Mouse (Mus musculus) hindbrain, embryonic 16.5 days (tissue): Measurements from ENCODE around the gene Asns. TPM values are rescaled to one million over a fixed set of nuclear protein-coding genes. Genes with fewer than 3 reads are reported as not detected.
"Not testable (repeated sequence)": the region's sequence is repeated elsewhere in the genome, so short reads cannot be mapped to it uniquely, and the experiment has no call there.

Experiments
- ATAC-seq: fragments of 200-750 bp; cut with Nextera tagmentation; 2 replicates; pipeline ENCODE4 v1.8.0; 2017; ENCODE audit warnings: moderate TSS enrichment, moderate library complexity
- H3K27ac ChIP-seq: fragments of 300-500 bp; sonication (generic); 2 replicates; pipeline ENCODE4 v1.5.1; 2014; ENCODE audit warnings: low read depth, mild to moderate bottlenecking, control low read depth, low read length, moderate library complexity
- H3K27me3 ChIP-seq: fragments of 300-500 bp; sonication (generic); replicated peaks from 2 replicates; pipeline ENCODE4 v1.6.1; 2014; ENCODE audit warnings: low read length; ENCODE audit not compliant: control insufficient read depth, insufficient read depth
- H3K36me3 ChIP-seq: fragments of 300-500 bp; sonication (generic); 2 replicates; pipeline ENCODE4 v1.6.1; 2014; ENCODE audit warnings: mild to moderate bottlenecking, low read length, moderate library complexity, mixed read lengths; ENCODE audit not compliant: control insufficient read depth, insufficient read depth
- H3K4me1 ChIP-seq: fragments of 300-500 bp; sonication (generic); 2 replicates; pipeline ENCODE4 v1.6.1; 2014; ENCODE audit warnings: low read depth, low read length; ENCODE audit not compliant: control insufficient read depth, insufficient read depth
- H3K4me2 ChIP-seq: fragments of 300-500 bp; sonication (generic); 2 replicates; pipeline ENCODE4 v1.6.1; 2014; ENCODE audit warnings: mild to moderate bottlenecking, low read length, control low read depth, moderate library complexity
- H3K4me3 ChIP-seq: fragments of 300-500 bp; sonication (generic); 2 replicates; pipeline ENCODE4 v1.5.1; 2014; ENCODE audit warnings: mild to moderate bottlenecking, low read length, control low read depth, moderate library complexity
- H3K9ac ChIP-seq: fragments of 300-500 bp; sonication (generic); 2 replicates; pipeline ENCODE4 v1.6.1; 2014; ENCODE audit warnings: low read depth, mild to moderate bottlenecking, control low read depth, low read length, moderate library complexity
- H3K9me3 ChIP-seq: fragments of 300-500 bp; sonication (generic); 2 replicates; pipeline ENCODE4 v1.6.1; 2014; ENCODE audit warnings: mild to moderate bottlenecking, low read length, moderate library complexity; ENCODE audit not compliant: control insufficient read depth
- WGBS: fragments of 180-500 bp; shearing (Covaris S2); extraction: QIAGEN DNeasy Blood & Tissue Kit; methylation state at CpG from one replicate; pipeline ENCODE4 v1.1.7; 2014; 5-methylcytosine and 5-hydroxymethylcytosine counted together
- polyA plus RNA-seq: library from polyadenylated mRNA; unstranded; fragments of >200 nt; fragmentation: Nextera tagmentation; extraction: Ambion mirVana; gene quantifications from 2 replicates; pipeline ENCODE4 v1.2.1, GENCODE M21; 2015

The Asns gene
- polyA plus RNA-seq, 1 experiment from 2014 or later: 131 TPM

GRCm38 (mm10) chr6:7668332-7668731 lies 24.7 kb downstream of the Asns start:
- H3K27me3 ChIP-seq: no peaks in the 10 kb centered on the region
- no peak for ATAC-seq
- no peaks in the 10 kb centered on the region for H3K9me3 ChIP-seq
- peaks cover 3% of the 10 kb centered on the region; the same call in 1 of the 2 replicates for H3K36me3 ChIP-seq
- H3K4me2 ChIP-seq: no peak overlapping the region
- no peak overlapping the region for H3K27ac ChIP-seq
- 88% methylated on average over 5 of the region's 5 CpGs for WGBS
- H3K4me1 ChIP-seq: no peaks in the 10 kb centered on the region
- H3K9ac ChIP-seq: no peak overlapping the region
- H3K4me3 ChIP-seq: no peak overlapping the region

- H3K27me3 ChIP-seq, H3K9ac ChIP-seq, H3K27ac ChIP-seq, H3K4me1 ChIP-seq, H3K36me3 ChIP-seq, H3K9me3 ChIP-seq, ATAC-seq, H3K4me2 ChIP-seq, H3K4me3 ChIP-seq: not testable (repeated sequence)
- WGBS: 79% methylated on average over 2 of the region's 4 CpGs
Observed at GRCm38 (mm10) chr6:7665902-7666301, 27.2 kb downstream of the Asns start.

- Histone ChIP-seq H3K36me3 (no peaks in the 10 kb centered on the region), H3K4me1 (no peaks in the 10 kb centered on the region), H3K27ac (no peak overlapping the region), H3K9me3 (no peaks in the 10 kb centered on the region), H3K9ac (no peak overlapping the region), H3K4me2 (no peak overlapping the region), H3K4me3 (no peak overlapping the region), H3K27me3 (no peaks in the 10 kb centered on the region)
- 87% methylated on average over 4 of the region's 4 CpGs for WGBS
- no peak for ATAC-seq
Observed at GRCm38 (mm10) chr6:7661455-7661854, 31.6 kb downstream of the Asns start.

- no peak overlapping the region for H3K9ac ChIP-seq
- H3K27ac ChIP-seq: no peak overlapping the region
- H3K9me3 ChIP-seq: no peaks in the 10 kb centered on the region
- 68% methylated on average over 5 of the region's 5 CpGs for WGBS
- H3K4me2 ChIP-seq: no peak overlapping the region
- peak; percentile 42 for ATAC-seq
- no peak overlapping the region for H3K4me3 ChIP-seq
- H3K27me3 ChIP-seq: no peaks in the 10 kb centered on the region
- H3K4me1 ChIP-seq: no peaks in the 10 kb centered on the region
- H3K36me3 ChIP-seq: no peaks in the 10 kb centered on the region
Observed at GRCm38 (mm10) chr6:7660377-7661080, 32.5 kb downstream of the Asns start.

GRCm38 (mm10) chr6:7656601-7657000 lies 36.5 kb downstream of the Asns start:
- H3K9ac ChIP-seq: no peak overlapping the region
- no peaks in the 10 kb centered on the region for H3K27me3 ChIP-seq
- no peaks in the 10 kb centered on the region for H3K9me3 ChIP-seq
- H3K27ac ChIP-seq: no peak overlapping the region
- 92% methylated on average over 1 of the region's 1 CpGs for WGBS
- no peaks in the 10 kb centered on the region for H3K36me3 ChIP-seq
- no peak overlapping the region for H3K4me2 ChIP-seq
- ATAC-seq: peak; percentile 54; the same call in 1 of the 2 replicates
- H3K4me1 ChIP-seq: no peaks in the 10 kb centered on the region
- H3K4me3 ChIP-seq: no peak overlapping the region

GRCm38 (mm10) chr6:7648458-7648857 lies 44.6 kb downstream of the Asns start:
- Histone ChIP-seq H3K27ac (no peak overlapping the region), H3K9me3 (no peaks in the 10 kb centered on the region), H3K4me1 (no peaks in the 10 kb centered on the region), H3K36me3 (no peaks in the 10 kb centered on the region), H3K4me3 (no peak overlapping the region), H3K27me3 (no peaks in the 10 kb centered on the region), H3K4me2 (no peak overlapping the region), H3K9ac (no peak overlapping the region)
- ATAC-seq: no peak

Other genes starting within 250 kb of the Asns start
- gene Tac1, start 138.4 kb downstream of the Asns start, polyA plus RNA-seq: 155 and 170 TPM in 2 replicates
- gene C1galt1, start 151.6 kb upstream of the Asns start, polyA plus RNA-seq: 1.5 and 1.6 TPM in 2 replicates